Mouse (Mus musculus) large intestine, adult 2 months (tissue): ENCODE data around the gene Heatr9. TPM values are rescaled to one million over a fixed set of nuclear protein-coding genes. Genes with fewer than 3 reads are reported as not detected.
A peak's percentile ranks its signal among the peaks of the same experiment; 100 is the strongest.

Experiments used
- DNase-seq: peaks from one replicate; pipeline ENCODE4 v3.0.0-alpha.2; 2012; ENCODE audit warnings: low read depth, low spot score
- WGBS: fragments of 180-500 bp; shearing (Covaris S2); methylation state at CpG from one replicate; pipeline ENCODE4 v1.1.7; 2018; 5-methylcytosine and 5-hydroxymethylcytosine counted together
- polyA plus RNA-seq: library from polyadenylated mRNA; depleted of rRNA; stranded (reverse); fragments of >200 nt; gene quantifications from 2 replicates; pipeline ENCODE4 v1.2.3, GENCODE M21; 2012

The Heatr9 gene
- polyA plus RNA-seq, 1 experiment = 0.04 TPM

DNA sequence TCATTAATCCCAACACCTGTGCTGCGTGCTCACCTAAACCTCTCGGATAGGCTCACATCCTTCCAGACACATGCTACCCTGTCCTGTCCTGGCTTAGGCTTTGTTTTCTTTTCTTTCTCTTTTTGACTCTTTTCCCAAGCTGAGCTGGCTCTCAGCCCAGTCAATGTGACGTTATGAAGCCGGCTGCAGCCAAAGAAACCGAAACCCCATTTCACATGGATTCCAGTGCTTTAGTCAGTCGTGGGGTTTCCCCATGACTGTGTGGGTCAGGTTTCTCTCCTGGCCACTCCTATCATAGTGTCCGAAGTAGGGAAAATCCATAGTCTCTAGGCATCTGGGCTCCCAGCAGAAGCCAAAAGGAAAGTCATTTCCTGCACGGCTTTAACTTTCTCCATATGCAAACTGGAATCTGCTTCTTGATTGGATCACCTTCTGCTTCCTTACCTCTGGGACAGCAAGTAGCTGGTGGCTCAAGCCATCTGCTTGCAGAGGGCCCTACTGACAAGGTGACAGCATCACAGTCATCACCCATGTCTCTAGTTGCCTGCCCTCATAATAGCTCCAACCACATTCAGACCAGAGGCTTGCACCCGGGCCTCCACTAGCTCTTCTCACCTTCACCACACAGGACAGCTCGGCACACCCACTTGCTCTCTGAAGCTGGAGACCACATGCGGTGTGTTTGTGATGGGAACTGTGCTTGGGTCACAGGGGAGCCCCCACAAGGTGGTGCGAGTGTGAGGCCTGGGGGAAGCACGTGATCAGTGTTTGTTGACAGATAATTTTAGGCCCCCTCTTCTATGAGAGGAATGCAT, 12.8 kb upstream of the Heatr9 start:
- WGBS = 28% methylated on average over 13 of the region's 13 CpGs
- DNase-seq = peak; percentile 29

DNA sequence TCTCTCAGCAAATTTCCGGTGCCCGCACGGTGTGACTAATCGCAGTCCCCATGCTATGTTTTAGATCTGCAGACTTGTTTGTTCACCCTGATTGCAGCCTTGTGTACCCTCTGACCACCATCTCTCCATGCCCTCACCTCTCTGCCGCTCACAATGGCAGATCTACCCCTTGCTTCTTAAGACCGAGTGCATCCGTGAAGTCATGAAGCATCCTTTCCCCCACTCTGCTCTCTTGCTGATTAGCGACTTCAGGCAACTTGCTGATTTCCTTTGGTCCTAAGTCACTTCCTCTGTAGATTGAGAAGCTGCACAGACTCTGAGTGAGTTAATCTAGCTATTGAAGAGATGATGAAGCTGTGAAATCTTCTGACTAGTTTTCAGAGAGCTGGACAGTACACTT, 12.2 kb upstream of the Heatr9 start:
- no peak for DNase-seq
- 61% methylated on average over 8 of the region's 8 CpGs for WGBS

DNA sequence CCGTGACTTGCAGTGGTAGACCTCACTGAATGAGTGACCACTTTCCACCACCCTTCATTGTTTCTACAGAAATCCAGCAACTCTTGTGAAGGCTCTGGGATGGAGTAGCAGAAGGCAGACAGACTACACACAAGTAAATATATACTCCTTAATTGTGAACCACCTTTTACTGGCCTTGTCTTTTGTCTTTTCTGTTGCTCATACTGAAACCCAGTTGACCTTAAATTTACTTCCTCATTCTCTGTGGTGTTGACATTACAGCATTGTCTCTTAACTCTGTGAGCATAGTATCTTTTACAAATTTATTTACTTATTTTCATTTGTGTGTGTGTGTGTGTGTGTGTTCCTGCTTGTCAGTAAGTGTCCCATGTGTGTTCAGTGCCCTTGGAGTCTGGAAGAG, 11.2 kb upstream of the Heatr9 start:
- no peak for DNase-seq
- 97% methylated on average over 1 of the region's 1 CpGs for WGBS

DNA sequence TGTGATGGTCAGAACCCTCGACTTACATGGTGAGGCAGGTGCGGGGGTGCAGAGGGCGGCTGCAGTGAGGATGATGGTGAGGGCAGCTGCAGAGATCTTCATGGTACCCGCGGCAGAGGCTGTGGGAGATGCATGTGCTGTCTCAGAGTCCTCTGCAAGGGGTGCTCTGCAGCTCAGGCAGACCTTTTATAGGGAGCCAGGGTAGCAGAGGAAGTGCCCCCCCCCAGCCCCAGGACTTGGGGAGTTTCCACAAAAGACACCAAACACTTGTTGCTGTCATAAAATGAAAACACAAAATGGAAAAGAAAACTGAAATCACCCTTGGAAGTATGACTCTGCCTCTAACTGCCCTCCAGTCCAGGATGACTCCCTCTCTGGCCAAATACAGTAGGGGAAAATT, 8.4 kb upstream of the Heatr9 start, which contains the start of gene Ccl5:
Ccl5 (minus strand) TSS at position 159 of the 400 bp plus-strand sequence.
- 82% methylated on average over 5 of the region's 5 CpGs for WGBS
- no peak for DNase-seq

DNA sequence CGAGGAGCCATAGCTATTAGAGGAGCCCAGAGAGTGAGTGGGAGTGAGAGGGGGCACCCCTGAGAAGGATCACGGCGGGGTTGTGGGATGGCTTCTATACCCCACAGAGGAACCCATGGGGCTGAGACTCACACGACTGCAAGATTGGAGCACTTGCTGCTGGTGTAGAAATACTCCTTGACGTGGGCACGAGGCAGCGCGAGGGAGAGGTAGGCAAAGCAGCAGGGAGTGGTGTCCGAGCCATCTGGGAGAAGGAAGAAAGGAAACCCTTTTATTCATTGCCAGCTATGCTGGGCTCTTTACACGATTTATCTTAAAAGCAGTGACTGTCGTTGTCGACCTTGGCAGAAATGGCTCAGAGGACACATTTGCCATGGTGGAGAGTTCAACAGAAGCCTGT, 7.0 kb upstream of the Heatr9 start:
- WGBS = 83% methylated on average over 12 of the region's 12 CpGs

DNA sequence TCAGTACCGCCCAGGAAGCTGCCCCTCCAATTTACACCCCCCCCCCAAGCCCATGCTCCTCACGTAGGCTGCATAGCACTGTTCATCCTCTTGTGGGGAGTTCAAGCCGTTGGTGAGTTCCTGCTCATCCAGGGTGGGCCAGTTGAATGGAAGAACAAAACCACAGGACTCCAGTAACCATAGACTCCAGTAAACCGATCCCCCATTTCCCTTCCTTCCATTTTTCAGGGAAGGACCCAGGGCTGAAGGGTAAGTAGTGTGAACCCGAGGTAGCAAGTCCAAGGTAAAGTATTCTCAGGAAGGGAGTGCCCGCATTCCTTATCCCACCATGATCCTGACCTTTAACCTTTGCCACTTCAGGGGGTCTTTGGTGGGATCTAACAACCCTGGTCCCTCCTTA, 3.6 kb downstream of the Heatr9 start:
- no peak for DNase-seq
- WGBS = 75% methylated on average over 6 of the region's 6 CpGs

More for the DNA sequence above, 7.0 kb upstream of the Heatr9 start:
- no peak for DNase-seq

DNA sequence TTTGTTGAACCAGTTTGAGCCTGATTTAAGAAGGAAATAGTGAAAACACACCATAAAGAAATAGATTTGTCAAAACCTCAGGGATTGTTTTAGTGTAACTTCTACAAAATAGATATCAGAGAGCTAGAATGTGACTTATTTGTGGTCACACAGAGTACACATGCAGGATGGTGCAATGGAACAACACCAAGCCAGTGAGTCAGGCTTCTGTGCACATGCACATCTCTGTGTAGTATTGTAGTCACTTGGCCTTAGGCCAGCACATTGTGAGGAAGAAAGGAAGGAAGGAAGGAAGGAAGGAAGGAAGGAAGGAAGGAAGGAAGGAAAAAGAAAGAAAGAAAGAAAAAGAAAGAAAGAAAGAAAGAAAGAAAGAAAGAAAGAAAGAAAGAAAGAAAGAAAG, 4.8 kb downstream of the Heatr9 start:
- no peak for DNase-seq

DNA sequence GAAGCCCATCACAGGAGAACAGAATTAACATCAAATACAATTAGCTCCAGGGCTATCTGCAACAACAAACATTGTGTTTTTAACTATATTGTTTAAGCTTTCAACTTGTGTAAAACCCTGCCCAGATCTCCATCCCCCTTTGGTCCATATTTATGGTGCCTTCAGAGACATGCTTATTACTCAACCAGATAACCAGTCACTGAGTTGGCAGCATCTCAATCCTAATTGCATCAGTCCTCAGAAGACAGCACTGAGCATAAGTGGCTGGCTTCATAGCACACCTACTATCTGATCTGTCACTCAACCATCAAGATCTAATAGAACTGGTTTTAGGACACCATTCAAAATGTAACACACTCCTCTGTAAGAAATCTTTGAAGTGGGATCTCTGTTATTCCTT, 12.5 kb downstream of the Heatr9 start:
- no peak for DNase-seq

DNA sequence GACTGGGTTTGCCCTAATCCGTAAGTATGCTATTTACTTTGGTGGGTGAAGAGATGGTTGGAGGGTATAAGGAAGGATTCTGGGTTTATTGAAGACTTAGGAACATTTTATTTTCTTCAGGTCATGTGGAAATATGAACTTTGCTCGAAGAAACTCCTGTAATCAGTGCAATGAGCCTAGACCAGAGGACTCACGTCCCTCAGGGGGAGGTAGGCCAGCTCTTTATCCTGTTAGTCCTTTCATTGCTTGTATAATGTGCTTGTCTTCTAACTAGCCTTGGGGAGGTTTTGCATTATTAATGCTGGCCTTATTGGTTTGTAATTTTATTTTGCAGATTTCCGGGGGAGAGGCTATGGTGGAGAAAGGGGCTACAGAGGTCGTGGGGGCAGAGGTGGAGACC, 17.7 kb downstream of the Heatr9 start:
- DNase-seq = no peak
- whole genome bisulfite sequencing = 83% methylated on average over 5 of the region's 5 CpGs

DNA sequence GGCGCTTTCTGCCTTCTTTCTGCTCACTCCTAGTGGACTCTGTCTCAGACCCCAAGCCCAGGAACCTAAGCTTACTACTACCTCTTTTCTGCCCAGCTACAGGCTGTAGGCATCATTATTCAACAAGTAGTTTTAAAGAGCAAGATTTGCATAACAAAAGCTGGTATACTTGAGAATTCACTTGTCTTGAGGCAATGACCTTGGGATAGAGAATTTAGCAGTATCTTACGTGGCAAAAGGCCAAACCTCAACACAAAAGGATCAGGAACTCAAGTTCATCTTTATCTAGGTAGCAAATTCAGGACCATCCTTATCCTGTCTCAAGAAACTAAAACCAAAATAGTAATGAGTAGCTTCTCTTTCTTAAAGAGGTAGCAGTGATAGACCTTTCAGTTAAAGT, 26.4 kb downstream of the Heatr9 start:
- no peak for DNase-seq
- WGBS = 89% methylated on average over 2 of the region's 2 CpGs

DNA sequence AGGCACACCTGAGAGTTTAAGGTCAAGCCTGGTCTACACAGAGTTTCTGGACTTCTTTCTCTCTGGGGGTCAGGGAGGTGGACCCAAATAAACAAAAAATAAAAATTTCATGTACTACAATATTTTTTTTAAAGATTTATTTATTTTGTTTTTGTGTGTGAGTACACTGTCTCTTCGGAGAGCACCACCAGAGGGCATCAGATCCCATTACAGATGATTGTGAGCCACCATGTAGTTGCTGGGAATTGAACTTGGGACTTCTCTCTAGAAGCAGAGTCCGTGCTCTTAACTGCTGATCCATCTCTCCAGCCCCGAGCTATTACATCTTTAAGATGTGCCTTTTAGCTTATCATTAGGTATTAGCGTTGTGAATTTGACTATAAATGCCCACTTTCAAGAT, 30.5 kb downstream of the Heatr9 start:
- 79% methylated on average over 4 of the region's 4 CpGs for WGBS
- DNase-seq = no peak

DNA sequence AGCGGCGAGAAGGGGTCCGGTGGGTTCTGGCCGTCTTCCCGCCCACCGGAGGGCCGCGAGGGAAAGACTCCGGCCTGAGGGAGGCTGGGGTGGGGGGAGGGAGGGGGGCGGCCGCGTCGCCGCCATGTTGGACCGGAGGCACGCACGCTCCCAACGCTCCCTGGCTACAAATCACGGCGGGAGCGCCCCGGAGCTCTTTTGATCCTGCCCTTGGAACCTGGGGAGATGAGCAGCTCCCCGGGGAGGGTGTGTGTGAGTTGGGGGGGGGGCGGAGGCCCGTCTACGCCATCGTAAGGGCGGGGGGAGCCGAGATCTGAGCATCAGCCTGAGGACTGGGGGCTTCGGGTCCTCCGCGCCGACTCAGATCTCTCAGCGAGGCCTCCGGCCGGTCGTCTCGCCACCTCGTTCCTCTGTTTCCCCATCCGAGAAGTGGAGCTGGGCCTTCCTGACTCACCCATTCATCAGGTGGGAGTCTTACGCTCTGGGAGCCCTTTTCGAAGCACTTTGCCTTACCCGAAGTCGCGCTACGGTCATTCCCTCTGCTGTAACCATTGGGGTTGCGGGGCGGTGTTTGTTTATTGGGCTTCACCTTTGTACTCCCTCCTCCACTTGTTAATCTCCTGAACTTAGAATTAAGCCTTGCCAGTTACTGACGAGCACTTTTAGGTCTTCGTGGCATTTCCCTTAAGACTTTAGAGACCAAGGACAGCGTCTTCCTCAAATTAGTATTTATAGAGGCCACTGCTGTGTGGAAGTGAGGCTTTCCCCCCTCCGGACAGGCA, 48.5 kb downstream of the Heatr9 start:
- whole genome bisulfite sequencing = under 1% methylated on average over 51 of the region's 52 CpGs
- DNase-seq = no peak

DNA sequence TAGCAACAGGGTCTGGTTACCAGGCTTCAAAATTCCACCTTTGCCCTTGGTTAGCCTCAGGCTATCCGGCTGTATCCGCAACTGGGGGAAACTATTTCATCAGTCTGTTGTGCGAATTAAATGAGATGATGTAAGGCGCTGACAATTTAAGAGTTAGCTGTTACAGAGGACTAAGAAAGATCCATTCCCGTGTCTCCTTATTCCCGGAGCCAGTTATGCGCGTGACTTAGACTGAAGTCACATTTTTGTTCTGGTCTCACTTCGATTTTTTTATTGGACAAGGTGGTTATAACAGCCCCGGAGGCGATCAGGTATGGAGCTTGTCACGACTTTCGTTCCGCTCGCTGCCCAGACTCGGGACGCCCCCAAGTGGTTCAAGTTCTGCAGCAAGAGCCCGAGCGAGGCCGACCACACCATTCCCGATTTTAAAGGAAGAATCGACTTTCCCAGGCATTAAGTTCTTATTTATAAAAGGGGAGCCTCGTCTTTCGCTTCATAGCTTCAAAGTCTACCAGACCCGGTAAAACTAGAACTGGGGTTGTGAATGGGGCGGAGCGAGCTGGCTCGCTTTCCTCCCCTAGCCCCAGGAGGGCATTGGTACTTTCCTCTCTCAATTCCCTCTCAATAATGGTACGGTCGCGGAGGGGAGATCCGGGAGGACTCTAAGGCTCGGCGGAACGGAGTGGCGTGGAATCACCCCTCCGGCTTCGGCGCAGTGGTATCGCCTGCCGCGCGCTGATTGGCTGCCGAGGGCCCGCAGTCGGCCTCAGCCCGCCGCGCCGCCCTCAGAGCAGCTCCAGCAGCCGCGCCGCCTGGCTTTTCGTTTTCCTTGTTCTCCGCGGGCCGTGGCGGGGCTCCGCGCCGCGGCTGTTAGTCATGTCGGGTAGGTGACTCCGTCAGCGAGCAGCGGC, 49.4 kb downstream of the Heatr9 start, which contains the start of gene Taf15:
Taf15 (plus strand) TSS at position 763 of the 911 bp plus-strand sequence.
- under 1% methylated on average over 66 of the region's 66 CpGs for WGBS
- peak; percentile 96 for DNase-seq

DNA sequence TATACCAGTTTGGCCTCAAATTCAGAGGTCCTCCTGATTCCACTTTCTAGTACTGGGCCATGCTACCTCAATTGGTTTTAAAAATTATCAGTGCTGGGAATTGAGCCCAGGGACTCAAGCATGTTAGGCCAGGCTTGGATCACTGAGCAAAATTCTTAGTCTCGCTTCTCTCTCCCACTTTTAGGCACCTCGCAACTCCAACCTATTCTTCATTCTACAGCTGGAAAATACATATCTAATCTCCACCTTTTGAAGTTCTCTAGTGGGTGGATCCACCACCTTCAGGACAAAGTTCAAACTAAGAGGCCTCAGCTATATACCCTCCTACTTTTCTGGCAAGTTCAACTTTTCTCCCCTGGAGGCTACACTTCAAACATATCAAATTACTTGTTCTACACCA, 50.2 kb downstream of the Heatr9 start:
- WGBS = 46% methylated on average over 2 of the region's 2 CpGs
- no peak for DNase-seq

DNA sequence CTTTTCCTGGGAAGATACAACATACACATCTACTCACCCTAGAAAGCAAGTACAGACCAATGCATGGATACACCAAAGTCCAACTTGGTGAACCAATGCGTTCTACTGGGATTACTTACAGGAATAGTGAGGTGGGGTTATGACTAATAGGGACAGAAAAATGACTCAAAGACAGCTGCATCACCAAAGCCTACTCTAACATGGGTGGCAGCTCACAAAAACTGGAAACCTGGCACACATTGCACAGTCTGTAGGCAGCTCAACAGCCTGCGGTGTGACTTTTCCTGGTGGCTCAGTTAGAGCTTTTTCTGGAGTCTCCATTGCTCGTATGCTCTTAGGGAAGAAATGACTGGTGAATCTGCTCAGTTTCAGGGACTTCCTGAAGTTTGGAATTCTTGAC, 53.2 kb downstream of the Heatr9 start:
- no peak for DNase-seq
- WGBS = 88% methylated on average over 3 of the region's 3 CpGs

DNA sequence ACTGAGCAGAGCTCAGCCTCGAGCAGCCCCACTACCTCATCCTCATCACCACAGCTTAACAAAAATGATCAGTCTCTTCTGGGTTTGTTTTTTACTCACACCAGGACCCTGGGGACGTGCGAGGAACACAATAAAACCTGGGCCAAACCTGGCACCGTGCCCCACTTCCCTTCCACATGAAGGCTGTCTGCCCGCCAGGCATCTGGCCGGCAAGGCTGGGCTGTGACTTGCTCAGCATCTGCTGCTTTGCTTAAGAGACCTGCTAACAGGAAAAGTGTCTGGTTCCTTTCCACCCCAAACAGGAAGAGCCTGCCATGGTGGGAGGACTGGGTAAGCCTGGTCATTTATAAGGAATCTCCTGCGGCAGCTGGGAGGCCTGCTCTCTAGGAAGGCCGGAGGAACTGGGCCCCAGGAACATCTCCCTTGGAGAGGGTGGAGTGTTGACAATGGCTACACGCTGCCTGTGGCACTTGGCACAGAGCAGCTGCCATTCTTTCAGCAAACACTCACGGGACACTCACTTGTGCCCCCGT, 54.8 kb downstream of the Heatr9 start:
- DNase-seq = no peak
- WGBS = 14% methylated on average over 11 of the region's 11 CpGs

DNA sequence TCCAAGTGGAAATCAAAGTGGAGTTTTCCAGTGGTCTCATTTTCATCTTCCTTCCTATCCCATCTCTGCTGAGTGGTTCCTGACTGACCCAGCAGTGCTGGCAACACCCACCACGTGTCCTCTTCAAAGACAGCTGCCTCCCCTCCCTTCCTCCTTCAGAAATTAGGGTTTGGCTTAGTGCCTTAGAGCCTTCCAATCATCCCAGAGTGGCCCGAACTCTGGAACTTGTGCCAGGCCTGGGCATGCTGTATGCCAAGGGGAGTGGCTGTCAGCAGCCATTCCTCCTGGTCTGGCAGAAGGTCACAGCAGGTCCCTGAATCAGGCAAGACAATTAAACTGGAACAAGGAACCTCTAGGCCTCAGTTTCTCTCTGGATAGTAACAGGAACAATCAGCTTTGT, 56.0 kb downstream of the Heatr9 start:
- DNase-seq = peak; percentile 52
- WGBS = 8% methylated on average over 2 of the region's 2 CpGs

DNA sequence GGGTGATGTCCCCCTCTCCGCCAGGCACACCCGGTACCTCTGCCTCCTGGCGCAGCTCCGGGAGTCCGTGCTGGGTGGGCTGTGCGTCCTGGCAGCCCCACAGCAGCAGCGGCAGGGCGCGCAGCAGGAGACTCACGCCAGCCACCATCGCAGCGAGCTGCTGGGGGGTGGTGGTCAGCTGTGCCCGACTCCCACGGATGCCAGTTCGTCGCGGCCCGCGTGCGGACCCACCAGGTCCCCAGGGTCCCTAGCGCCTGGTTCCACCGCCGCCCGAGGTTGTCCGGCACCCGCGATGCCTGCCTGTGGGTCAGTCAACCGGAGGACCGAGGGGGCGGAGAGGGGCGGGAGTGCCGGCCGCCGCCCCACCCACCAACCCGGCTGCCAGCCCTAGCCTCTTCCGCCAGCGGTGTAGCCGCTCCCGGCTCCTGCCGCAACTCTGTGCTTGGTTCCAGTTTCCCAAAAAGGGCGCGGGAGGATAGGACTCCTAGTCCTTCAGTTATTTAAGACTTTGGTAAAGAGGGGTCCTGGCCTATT, 59.2 kb downstream of the Heatr9 start, which contains the start of gene Mmp28:
Mmp28 (minus strand) TSS at position 361 of the 534 bp plus-strand sequence.
- 1% methylated on average over 42 of the region's 42 CpGs for WGBS
- DNase-seq = no peak
